Mouse (Mus musculus) bone marrow, adult 2 months (tissue): Measurements from ENCODE around the gene Xrra1. TPM values are rescaled to one million over a fixed set of nuclear protein-coding genes. Genes with fewer than 3 reads are reported as not detected.
A peak's percentile ranks its signal among the peaks of the same experiment; 100 is the strongest.

Source experiments
- H3K27ac ChIP-seq: fragments of 200-500 bp; 2 replicates; pipeline ENCODE4 v1.5.1; 2012; ENCODE audit warnings: low read depth, mild to moderate bottlenecking, control low read depth, inconsistent platforms, low read length; ENCODE audit not compliant: control insufficient read depth, poor library complexity, insufficient read depth
- H3K4me1 ChIP-seq: fragments of 200-500 bp; 2 replicates; pipeline ENCODE4 v1.6.1; 2011; ENCODE audit warnings: low read length; ENCODE audit not compliant: control insufficient read depth, insufficient read depth
- H3K4me3 ChIP-seq: fragments of 200-500 bp; replicated peaks from 2 replicates; pipeline ENCODE3; 2011; ENCODE audit warnings: mild to moderate bottlenecking, low read depth, low read length, control low read depth; ENCODE audit not compliant: control insufficient read depth
- CTCF ChIP-seq: fragments of 200-500 bp; IDR thresholded peaks from 2 replicates; pipeline ENCODE4 v1.5.1; 2011; ENCODE audit warnings: low read length, control low read depth; ENCODE audit not compliant: control insufficient read depth, insufficient read depth
- POLR2A ChIP-seq: fragments of 200-500 bp; IDR thresholded peaks from 2 replicates; pipeline ENCODE4 v1.6.1; 2011; ENCODE audit warnings: low read depth, mild to moderate bottlenecking, control low read depth, low read length, borderline replicate concordance; ENCODE audit not compliant: control insufficient read depth
- WGBS: fragments of 180-500 bp; shearing (Covaris S2); methylation state at CpG from one replicate; pipeline ENCODE4 v1.1.7; 2018; 5-methylcytosine and 5-hydroxymethylcytosine counted together
- polyA plus RNA-seq: library from polyadenylated mRNA; stranded (reverse); fragments of >200 nt; gene quantifications from 2 replicates; pipeline ENCODE4 v1.2.4, GENCODE M21; 2011; ENCODE audit warnings: low replicate concordance; ENCODE audit not compliant: missing spikeins, insufficient read depth, insufficient read length

The Xrra1 gene
- polyA plus RNA-seq, 1 experiment: not detected

GRCm38 (mm10) chr7:99824649-99825483, 34.0 kb upstream of the Xrra1 start:
- H3K27ac ChIP-seq: peak overlapping the region; percentile 69
- peak overlapping the region; percentile 49 for H3K4me3 ChIP-seq
- WGBS: 65% methylated on average over 16 of the region's 16 CpGs
- H3K4me1 ChIP-seq: peaks cover 2% of the 10 kb centered on the region
- no peak for TF ChIP-seq POLR2A
- no peak for TF ChIP-seq CTCF

GRCm38 (mm10) chr7:99825511-99825910, 33.4 kb upstream of the Xrra1 start:
- peaks cover 2% of the 10 kb centered on the region for H3K4me1 ChIP-seq
- H3K27ac ChIP-seq: peak overlapping the region; percentile 33
- peak overlapping the region; percentile 1 for H3K4me3 ChIP-seq
- 79% methylated on average over 9 of the region's 9 CpGs for WGBS
- TF ChIP-seq CTCF (no peak), POLR2A (no peak)

- TF ChIP-seq POLR2A: no peak
- no peak for TF ChIP-seq CTCF
- Histone ChIP-seq H3K4me3 (no peak overlapping the region), H3K27ac (0 out of 2 replicates have a peak overlapping the region, but pooled peaks have one; percentile 15), H3K4me1 (peaks cover 2% of the 10 kb centered on the region)
- 83% methylated on average over 6 of the region's 6 CpGs for WGBS
These were observed 32.8 kb upstream of the Xrra1 start for GRCm38 (mm10) chr7:99826096-99826495.

DNA sequence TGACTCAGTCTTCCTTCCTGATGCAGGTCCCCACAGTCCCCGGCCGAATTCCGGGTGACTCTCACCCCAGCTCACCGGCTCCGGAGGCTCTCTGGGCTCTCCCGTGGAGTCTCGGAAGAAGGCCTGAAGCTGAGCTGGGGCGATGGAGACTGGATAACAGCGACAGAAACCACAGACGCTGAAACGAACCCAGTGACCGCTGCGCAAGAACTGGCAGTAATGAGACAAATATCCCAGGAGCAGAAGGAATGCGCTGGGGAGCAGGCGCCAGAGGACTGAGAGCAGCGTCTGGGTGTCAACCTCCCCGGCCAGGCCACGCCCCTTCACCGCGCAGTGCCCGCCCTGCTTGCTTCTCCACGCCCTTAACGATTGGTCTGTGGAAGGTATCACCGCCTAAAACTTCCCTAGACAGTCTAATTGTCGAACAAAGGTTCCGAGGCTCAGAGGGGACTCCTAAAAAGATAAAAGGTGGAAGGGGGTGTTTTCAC, 30.8 kb upstream of the Xrra1 start, which contains the start of gene Neu3:
Gene Neu3 (minus strand): TSS at position 335 of the 488 bp plus-strand sequence.
- Histone ChIP-seq H3K4me3 (peak within 1 kb of the TSS; percentile 87), H3K27ac (peak within 1 kb of the TSS; percentile 77), H3K4me1 (peaks cover 2% of the 10 kb centered on the region)
- no peak for TF ChIP-seq CTCF
- TF ChIP-seq POLR2A: peak; percentile 68; the same call in 1 of the 2 replicates
- under 1% methylated on average over 26 of the region's 26 CpGs for WGBS

GRCm38 (mm10) chr7:99833115-99833845, 25.6 kb upstream of the Xrra1 start:
- H3K4me3 ChIP-seq: no peak overlapping the region
- no peak overlapping the region for H3K27ac ChIP-seq
- WGBS: 50% methylated on average over 5 of the region's 5 CpGs
- TF ChIP-seq CTCF: no peak
- TF ChIP-seq POLR2A: no peak
- no peaks in the 10 kb centered on the region; the same call in 1 of the 2 replicates for H3K4me1 ChIP-seq

- no peaks in the 10 kb centered on the region for H3K4me1 ChIP-seq
- TF ChIP-seq POLR2A: no peak
- 66% methylated on average over 2 of the region's 2 CpGs for WGBS
These were observed 25.1 kb upstream of the Xrra1 start for GRCm38 (mm10) chr7:99833846-99834222.

GRCm38 (mm10) chr7:99834314-99834853, 24.5 kb upstream of the Xrra1 start:
- Histone ChIP-seq H3K27ac (no peak overlapping the region), H3K4me1 (no peaks in the 10 kb centered on the region), H3K4me3 (no peak overlapping the region)
- WGBS: 74% methylated on average over 5 of the region's 5 CpGs
- TF ChIP-seq CTCF (no peak), POLR2A (no peak)

More at GRCm38 (mm10) chr7:99833846-99834222, 25.1 kb upstream of the Xrra1 start:
- no peak overlapping the region for H3K4me3 ChIP-seq
- no peak overlapping the region for H3K27ac ChIP-seq

DNA sequence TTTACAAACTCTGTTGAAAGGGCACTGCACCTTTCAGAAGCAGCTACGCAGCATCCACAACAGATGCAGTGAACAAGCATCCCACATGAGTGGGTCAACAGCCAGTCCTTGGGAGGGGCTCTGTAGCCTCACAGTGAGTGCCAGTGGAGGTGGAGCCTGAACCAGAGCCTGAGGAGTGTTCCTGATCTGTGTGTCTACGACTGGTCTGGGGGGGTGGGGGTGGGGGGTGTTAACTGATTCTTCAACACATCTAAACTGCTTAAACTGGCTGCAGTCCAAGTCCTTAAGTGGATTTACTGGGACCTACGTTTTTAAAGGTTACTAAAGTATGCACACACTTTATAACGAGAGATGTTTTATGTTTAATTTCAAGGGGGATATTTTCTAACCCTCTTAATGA, 22.1 kb upstream of the Xrra1 start:
- Histone ChIP-seq H3K4me3 (no peak overlapping the region), H3K4me1 (no peaks in the 10 kb centered on the region), H3K27ac (no peak overlapping the region)
- TF ChIP-seq CTCF: no peak
- TF ChIP-seq POLR2A: no peak
- 71% methylated on average over 4 of the region's 4 CpGs for WGBS
